Mouse (Mus musculus) testis, adult 2 months (tissue): Measurements from ENCODE around the gene Vps25.

Source experiments
- CTCF ChIP-seq: fragments of 200-500 bp; IDR thresholded peaks from 2 replicates; pipeline ENCODE4 v1.5.1; 2012; ENCODE audit warnings: low read depth, mild to moderate bottlenecking, inconsistent platforms, low read length, moderate library complexity; ENCODE audit not compliant: control insufficient read depth, insufficient read depth, insufficient replicate concordance
- POLR2A ChIP-seq: fragments of 200-500 bp; IDR thresholded peaks from 2 replicates; pipeline ENCODE4 v1.6.1; 2012; ENCODE audit warnings: low read depth, mild to moderate bottlenecking, inconsistent platforms, low read length, moderate library complexity; ENCODE audit not compliant: control insufficient read depth

GRCm38 (mm10) chr11:101234124-101234523 lies 19.4 kb upstream of the Vps25 start:
- TF ChIP-seq POLR2A (no peak), CTCF (no peak)
